Mouse (Mus musculus) layer of hippocampus, postnatal 14 days (tissue): ENCODE data around the gene Cpne9. TPM values are rescaled to one million over a fixed set of nuclear protein-coding genes. Genes with fewer than 3 reads are reported as not detected.

ENCODE experiments used
- DNase-seq, 2 experiments: peaks; one replicate each; pipeline ENCODE4 v3.0.0; 2021 to 2022; ENCODE audit warnings: low spot score in 2 of 2, mixed read lengths in 1 of 2
- long read RNA-seq, 2 experiments: library from polyadenylated mRNA; stranded (forward); transcript quantifications; one replicate each; pipeline ENCODE4 v2.0.0; 2021
- total RNA-seq, 2 experiments: library from RNA; stranded (reverse); gene quantifications; 2 replicates each; pipeline ENCODE4 v1.2.3; 2021

Gene Cpne9
- 10 to 100 TPM; 14.3 to 21.8 TPM for total RNA-seq
- long read RNA-seq, experiment 1, partial matches to known transcripts, result 1 of 17 reads
- long read RNA-seq, experiment 1, other reads (novel, unspliced or antisense), result 16 of 17 reads
- long read RNA-seq, experiment 2, partial matches to known transcripts, result 0 of 8 reads
- long read RNA-seq, experiment 2, other reads (novel, unspliced or antisense), result 8 of 8 reads

GRCm38 (mm10) chr6:113282101-113282802 is at the start of gene Cpne9:
Gene Cpne9 (plus strand): TSS chr6:113282307.
- DNase-seq, result no peak

- no peak for DNase-seq
Measured at GRCm38 (mm10) chr6:113235141-113235540, 47.0 kb upstream of the Cpne9 start.

- peak; percentile 98 for DNase-seq
Measured at GRCm38 (mm10) chr6:113237542-113238270, 44.4 kb upstream of the Cpne9 start, which contains the start of gene Mtmr14. Gene Mtmr14 (plus strand): TSS chr6:113237843.

- no peak for DNase-seq
Measured at GRCm38 (mm10) chr6:113238442-113238841, 43.7 kb upstream of the Cpne9 start.

GRCm38 (mm10) chr6:113242753-113243152 is 39.4 kb upstream of the Cpne9 start:
- DNase-seq, result no peak

- no peak for DNase-seq
Measured at GRCm38 (mm10) chr6:113245585-113245984, 36.5 kb upstream of the Cpne9 start.

- DNase-seq, result no peak
Measured at GRCm38 (mm10) chr6:113250786-113251185, 31.3 kb upstream of the Cpne9 start.

GRCm38 (mm10) chr6:113251921-113252320 is 30.2 kb upstream of the Cpne9 start:
- DNase-seq, result no peak

GRCm38 (mm10) chr6:113254899-113255298 is 27.2 kb upstream of the Cpne9 start:
- no peak for DNase-seq

GRCm38 (mm10) chr6:113261174-113261858 is 20.8 kb upstream of the Cpne9 start:
- no peak for DNase-seq

GRCm38 (mm10) chr6:113263531-113263930 is 18.6 kb upstream of the Cpne9 start:
- no peak for DNase-seq

GRCm38 (mm10) chr6:113264429-113264828 is 17.7 kb upstream of the Cpne9 start:
- no peak for DNase-seq

- DNase-seq, result no peak
Measured at GRCm38 (mm10) chr6:113266996-113267655, 15.0 kb upstream of the Cpne9 start.

GRCm38 (mm10) chr6:113267988-113268387 is 14.1 kb upstream of the Cpne9 start:
- no peak for DNase-seq

GRCm38 (mm10) chr6:113272365-113272764 is 9.7 kb upstream of the Cpne9 start:
- DNase-seq, result no peak

GRCm38 (mm10) chr6:113276846-113277245 is 5.3 kb upstream of the Cpne9 start:
- DNase-seq, result no peak

- no peak for DNase-seq
Measured at GRCm38 (mm10) chr6:113281676-113282075, 431 bp upstream of the Cpne9 start.

GRCm38 (mm10) chr6:113282969-113283368 is 862 bp downstream of the Cpne9 start:
- no peak for DNase-seq

GRCm38 (mm10) chr6:113283500-113283899 is 1.4 kb downstream of the Cpne9 start:
- DNase-seq, result no peak

GRCm38 (mm10) chr6:113284931-113285330 is 2.8 kb downstream of the Cpne9 start:
- DNase-seq, result no peak

- DNase-seq, result no peak
Measured at GRCm38 (mm10) chr6:113286316-113286715, 4.2 kb downstream of the Cpne9 start.
